Mouse (Mus musculus) kidney, postnatal 0 days (tissue): Measurements from ENCODE around the gene Enkd1. TPM values are rescaled to one million over a fixed set of nuclear protein-coding genes. Genes with fewer than 3 reads are reported as not detected.
A peak's percentile ranks its signal among the peaks of the same experiment; 100 is the strongest.

Experiments
- ATAC-seq: fragments of 200-750 bp; cut with Nextera tagmentation; replicated peaks from 2 replicates; pipeline ENCODE4 v1.8.0; 2017; ENCODE audit warnings: low read depth, moderate number of reproducible peaks, moderate TSS enrichment, moderate library complexity; ENCODE audit not compliant: low FRiP score
- DNase-seq: peaks from one replicate; pipeline ENCODE4 v3.0.0-alpha.2; 2016; ENCODE audit warnings: low spot score
- H3K27ac ChIP-seq: fragments of 300-500 bp; sonication (generic); 2 replicates; pipeline ENCODE4 v1.5.1; 2014; ENCODE audit warnings: mild to moderate bottlenecking
- H3K27me3 ChIP-seq: fragments of 300-500 bp; sonication (generic); 2 replicates; pipeline ENCODE4 v1.6.1; 2014; ENCODE audit warnings: low read length, mixed read lengths; ENCODE audit not compliant: insufficient read depth
- H3K36me3 ChIP-seq: fragments of 300-500 bp; sonication (generic); 2 replicates; pipeline ENCODE4 v1.6.1; 2014; ENCODE audit warnings: low read length, mixed read lengths; ENCODE audit not compliant: insufficient read depth
- H3K4me1 ChIP-seq: fragments of 300-500 bp; sonication (generic); replicated peaks from 2 replicates; pipeline ENCODE4 v1.6.1; 2014; ENCODE audit warnings: antibody characterized with exemption, low read length, mixed read lengths; ENCODE audit not compliant: insufficient read depth
- H3K4me2 ChIP-seq: fragments of 300-500 bp; sonication (generic); 2 replicates; pipeline ENCODE4 v1.6.1; 2014; ENCODE audit warnings: mild to moderate bottlenecking, low read length, moderate library complexity, mixed read lengths
- H3K4me3 ChIP-seq: fragments of 300-500 bp; sonication (generic); replicated peaks from 2 replicates; pipeline ENCODE4 v1.5.1; 2014; ENCODE audit warnings: low read depth, low read length
- H3K9ac ChIP-seq: fragments of 300-500 bp; sonication (generic); 2 replicates; pipeline ENCODE4 v1.6.1; 2014; ENCODE audit warnings: low read depth, low read length
- H3K9me3 ChIP-seq: fragments of 300-500 bp; sonication (generic); replicated peaks from 2 replicates; pipeline ENCODE4 v1.6.1; 2016; ENCODE audit warnings: low read length, inconsistent platforms, mixed read lengths
- CTCF ChIP-seq: IDR thresholded peaks from 2 replicates; pipeline ENCODE4 v1.5.1; 2016; ENCODE audit warnings: antibody characterized with exemption, low read depth, mild to moderate bottlenecking, moderate library complexity
- WGBS: fragments of 180-500 bp; shearing (Covaris S2); extraction: QIAGEN DNeasy Blood & Tissue Kit; methylation state at CpG from one replicate; pipeline ENCODE4 v1.1.7; 2014; 5-methylcytosine and 5-hydroxymethylcytosine counted together
- polyA plus RNA-seq: library from polyadenylated mRNA; unstranded; fragments of >200 nt; fragmentation: Nextera tagmentation; extraction: Ambion mirVana; gene quantifications from 2 replicates; pipeline ENCODE4 v1.2.1, GENCODE M21; 2015

Enkd1 gene
- polyA plus RNA-seq, 1 experiment from 2014 or later = 14.6 TPM

DNA sequence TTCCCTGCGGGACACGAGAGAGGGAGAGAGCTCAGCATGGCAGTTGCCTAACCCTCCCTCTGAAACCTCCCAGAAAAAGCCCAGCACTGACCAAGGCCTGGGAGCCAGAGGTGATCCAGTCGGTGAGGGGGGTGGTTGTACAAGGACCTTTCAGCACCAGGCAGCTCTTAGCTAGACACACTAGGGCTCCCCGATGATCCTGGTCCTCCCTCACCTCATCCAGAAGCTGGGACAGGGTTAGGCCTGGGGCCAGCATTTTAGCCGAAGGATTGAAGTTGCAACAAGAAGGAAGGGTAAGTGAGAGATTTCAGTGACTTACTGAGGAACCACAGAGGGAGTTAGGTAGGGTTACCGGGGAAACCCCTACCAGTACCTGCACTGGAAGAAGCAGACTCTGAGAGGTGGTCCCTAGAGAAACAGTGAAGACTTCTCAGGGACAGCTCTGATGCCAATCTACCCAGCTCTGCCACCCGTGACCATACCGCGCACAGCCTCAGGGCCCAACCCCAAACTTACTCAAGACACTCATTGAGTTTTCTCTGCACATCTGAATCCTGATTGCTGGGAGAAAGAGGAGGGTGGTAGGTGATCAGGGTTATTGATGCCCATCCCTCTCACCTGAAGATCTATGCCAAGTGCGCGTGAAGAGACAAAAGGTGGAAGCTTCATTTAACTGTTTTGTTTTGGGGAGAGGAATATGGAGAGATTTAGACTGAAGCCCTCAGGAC, 8.4 kb downstream of the Enkd1 start:
- H3K27ac ChIP-seq = no peak overlapping the region
- H3K27me3 ChIP-seq = no peaks in the 10 kb centered on the region
- WGBS = 80% methylated on average over 11 of the region's 11 CpGs

DNA sequence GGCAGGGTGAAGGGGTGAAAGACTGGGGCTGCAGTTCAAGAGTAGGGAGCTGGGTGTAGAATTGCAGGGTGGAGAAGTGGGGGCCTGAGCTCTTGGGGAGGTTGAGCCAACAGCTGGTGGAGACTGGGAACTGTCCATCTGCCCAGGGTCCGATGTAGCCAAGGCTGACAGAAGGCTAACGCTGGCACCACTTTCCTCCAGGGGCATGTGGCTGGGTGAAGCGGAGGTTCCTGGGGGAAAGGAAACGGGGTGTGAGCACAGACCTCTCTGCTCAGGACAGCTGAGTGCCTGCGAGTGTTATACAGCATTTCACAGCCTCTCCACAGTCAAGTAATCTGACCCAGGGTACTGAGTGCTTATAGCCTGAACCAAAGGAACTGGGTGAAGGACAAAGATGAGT, 9.3 kb downstream of the Enkd1 start:
- Histone ChIP-seq H3K27me3 (no peaks in the 10 kb centered on the region), H3K4me1 (peaks cover 21% of the 10 kb centered on the region), H3K4me3 (no peak overlapping the region), H3K9ac (no peak overlapping the region), H3K36me3 (peaks cover 2% of the 10 kb centered on the region; the same call in 1 of the 2 replicates), H3K9me3 (no peaks in the 10 kb centered on the region), H3K27ac (no peak overlapping the region), H3K4me2 (no peak overlapping the region)
- no peak for TF ChIP-seq CTCF
- DNase-seq = no peak
- no peak for ATAC-seq
- WGBS = 88% methylated on average over 5 of the region's 5 CpGs

More for the DNA sequence above, 8.4 kb downstream of the Enkd1 start:
- no peaks in the 10 kb centered on the region for H3K9me3 ChIP-seq
- H3K36me3 ChIP-seq = peaks cover 6% of the 10 kb centered on the region; the same call in 1 of the 2 replicates
- DNase-seq = no peak
- H3K4me3 ChIP-seq = peak overlapping the region; percentile 51; the same call in 1 of the 2 replicates
- no peak for ATAC-seq
- peak overlapping the region; percentile 50; the same call in 1 of the 2 replicates for H3K9ac ChIP-seq
- TF ChIP-seq CTCF = no peak
- peaks cover 12% of the 10 kb centered on the region; the same call in 1 of the 2 replicates for H3K4me1 ChIP-seq
- H3K4me2 ChIP-seq = peak overlapping the region; percentile 92

DNA sequence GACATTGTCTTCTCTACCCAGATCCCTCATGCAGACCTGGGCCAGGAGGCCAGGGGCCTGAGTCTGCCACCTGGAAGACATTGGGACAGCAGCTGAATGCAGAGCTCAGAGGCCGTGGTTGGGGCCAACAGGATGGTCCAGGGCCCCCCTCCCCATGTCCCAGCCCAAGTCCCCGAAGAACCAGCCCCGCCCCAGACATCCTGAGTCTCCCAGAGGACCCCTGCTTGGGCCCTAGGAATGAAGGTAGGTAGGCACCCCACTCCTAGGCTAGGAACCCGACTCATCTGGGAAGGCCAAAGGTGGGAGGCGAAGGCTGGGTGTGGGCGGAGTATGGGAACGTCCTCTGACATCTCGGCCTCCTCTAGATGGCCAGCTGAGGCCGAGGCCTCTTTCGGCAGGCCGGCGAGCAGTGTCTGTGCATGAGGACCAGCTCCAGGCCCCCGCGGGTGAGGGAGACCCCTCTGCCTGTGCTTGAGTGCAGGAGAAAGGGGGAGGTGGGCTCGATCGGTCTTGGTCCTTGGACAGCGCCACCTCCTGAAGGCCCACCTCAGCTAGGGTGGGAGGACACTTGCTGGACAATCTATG, 10.7 kb downstream of the Enkd1 start:
- WGBS = 84% methylated on average over 17 of the region's 17 CpGs

DNA sequence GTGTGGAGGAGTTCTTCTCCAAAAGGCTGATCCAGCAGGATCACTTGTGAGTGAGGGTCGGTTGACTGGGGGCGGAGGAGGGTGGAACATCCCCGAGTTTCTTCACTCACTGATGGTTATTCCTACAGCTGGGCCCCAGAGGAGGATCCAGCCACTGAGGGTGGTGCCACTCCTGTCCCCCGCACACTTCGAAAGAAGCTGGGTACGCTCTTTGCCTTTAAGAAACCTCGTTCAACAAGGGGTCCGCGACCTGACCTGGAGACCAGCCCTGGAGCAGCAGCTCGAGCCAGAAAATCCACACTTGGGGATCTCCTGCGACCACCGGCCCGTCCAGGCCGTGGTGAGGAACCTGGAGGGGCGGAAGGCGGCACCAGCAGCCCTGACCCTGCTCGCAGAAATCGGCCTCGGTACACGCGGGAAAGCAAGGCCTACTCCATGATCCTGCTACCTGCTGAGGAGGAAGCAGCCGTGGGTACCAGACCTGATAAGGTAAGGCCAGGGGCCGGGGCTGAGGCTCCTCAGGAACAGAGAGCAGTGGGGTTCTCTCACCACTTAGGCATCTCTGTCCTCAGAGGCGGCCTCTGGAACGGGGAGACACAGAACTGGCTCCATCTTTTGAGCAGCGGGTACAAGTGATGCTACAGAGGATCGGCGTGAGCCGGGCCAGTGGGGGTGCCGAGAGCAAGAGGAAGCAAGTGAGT, 12.8 kb downstream of the Enkd1 start:
- TF ChIP-seq CTCF = no peak
- no peak overlapping the region for H3K9ac ChIP-seq
- 77% methylated on average over 30 of the region's 30 CpGs for WGBS
- DNase-seq (no peak), ATAC-seq (no peak)
- no peaks in the 10 kb centered on the region for H3K27me3 ChIP-seq
- H3K36me3 ChIP-seq = no peaks in the 10 kb centered on the region
- no peak overlapping the region for H3K4me2 ChIP-seq
- peaks cover 14% of the 10 kb centered on the region for H3K4me1 ChIP-seq
- no peak overlapping the region for H3K4me3 ChIP-seq
- no peak overlapping the region for H3K27ac ChIP-seq
- no peaks in the 10 kb centered on the region for H3K9me3 ChIP-seq

More for the DNA sequence above, 10.7 kb downstream of the Enkd1 start:
- ATAC-seq (no peak), DNase-seq (no peak)
- Histone ChIP-seq H3K27ac (no peak overlapping the region), H3K36me3 (no peaks in the 10 kb centered on the region), H3K9me3 (no peaks in the 10 kb centered on the region), H3K27me3 (no peaks in the 10 kb centered on the region), H3K4me1 (peaks cover 22% of the 10 kb centered on the region), H3K4me2 (no peak overlapping the region), H3K4me3 (no peak overlapping the region), H3K9ac (no peak overlapping the region)
- no peak for TF ChIP-seq CTCF

DNA sequence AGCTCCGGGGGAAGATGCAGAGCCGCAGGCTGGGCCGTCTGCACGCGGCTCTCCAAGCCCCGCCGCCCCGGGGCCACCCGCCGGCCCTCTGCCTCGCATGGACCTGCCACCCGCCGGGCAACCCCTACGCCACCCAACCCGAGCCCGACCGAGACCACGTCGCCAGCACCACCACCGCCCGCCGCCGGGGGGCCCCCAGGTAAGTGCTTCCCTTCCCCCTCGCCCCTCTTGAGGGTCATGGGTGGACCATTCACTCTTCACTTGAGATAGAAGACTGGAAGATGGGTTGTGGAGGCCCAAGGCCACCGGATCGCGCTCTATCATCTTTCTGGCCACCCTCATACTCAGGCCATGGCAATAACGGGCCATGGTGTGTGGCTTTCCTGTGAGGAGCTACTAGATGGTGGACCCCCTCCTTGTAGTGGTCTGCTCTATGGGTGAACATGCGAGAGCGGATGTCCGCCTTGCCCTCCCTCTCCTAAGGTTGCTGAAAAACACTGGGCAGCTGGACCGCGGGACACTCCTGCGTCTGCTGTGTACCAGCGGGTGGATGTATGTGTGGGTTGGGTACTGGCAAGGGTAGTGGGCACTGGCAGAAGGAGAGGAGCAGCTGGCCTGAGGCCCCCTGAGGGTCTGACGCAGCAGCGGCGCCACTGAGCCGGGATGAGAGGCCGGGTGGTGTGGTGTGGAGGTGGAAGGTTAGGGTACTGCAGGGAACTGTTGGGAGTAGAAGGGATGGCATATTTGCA, 13.8 kb downstream of the Enkd1 start:
- Histone ChIP-seq H3K9me3 (no peaks in the 10 kb centered on the region), H3K27ac (no peak overlapping the region), H3K4me3 (peak overlapping the region; percentile 44), H3K9ac (0 out of 2 replicates have a peak overlapping the region, but pooled peaks have one; percentile 31), H3K4me1 (peaks cover 10% of the 10 kb centered on the region), H3K36me3 (no peaks in the 10 kb centered on the region), H3K4me2 (peak overlapping the region; percentile 95), H3K27me3 (no peaks in the 10 kb centered on the region)
- DNase-seq (no peak), ATAC-seq (peak; percentile 11; the same call in 1 of the 2 replicates)
- WGBS = 10% methylated on average over 40 of the region's 40 CpGs
- no peak for TF ChIP-seq CTCF
